Mouse (Mus musculus) liver, embryonic 15.5 days (tissue): ENCODE results near the gene Tcerg1l. TPM values are rescaled to one million over a fixed set of nuclear protein-coding genes. Genes with fewer than 3 reads are reported as not detected.

Experiments used
- ATAC-seq: fragments of 200-750 bp; cut with Nextera tagmentation; 2 replicates; pipeline ENCODE4 v1.8.0; 2017; ENCODE audit warnings: moderate number of reproducible peaks, mild to moderate bottlenecking, moderate library complexity; ENCODE audit not compliant: insufficient read depth
- H3K27ac ChIP-seq: fragments of 300-500 bp; sonication (generic); replicated peaks from 2 replicates; pipeline ENCODE4 v1.5.1; 2015; ENCODE audit warnings: mild to moderate bottlenecking, inconsistent platforms
- H3K27me3 ChIP-seq: fragments of 300-500 bp; sonication (generic); 2 replicates; pipeline ENCODE4 v1.6.1; 2015; ENCODE audit warnings: mild to moderate bottlenecking, inconsistent platforms
- H3K36me3 ChIP-seq: fragments of 300-500 bp; sonication (generic); replicated peaks from 2 replicates; pipeline ENCODE4 v1.6.1; 2015; ENCODE audit warnings: moderate library complexity, mild to moderate bottlenecking, inconsistent platforms
- H3K4me1 ChIP-seq: fragments of 300-500 bp; sonication (generic); replicated peaks from 2 replicates; pipeline ENCODE4 v1.6.1; 2015; ENCODE audit warnings: inconsistent platforms
- H3K4me2 ChIP-seq: fragments of 300-500 bp; sonication (generic); 2 replicates; pipeline ENCODE4 v1.6.1; 2015; ENCODE audit warnings: moderate library complexity, mild to moderate bottlenecking, inconsistent platforms
- H3K4me3 ChIP-seq: fragments of 300-500 bp; sonication (generic); replicated peaks from 2 replicates; pipeline ENCODE4 v1.5.1; 2015; ENCODE audit warnings: mild to moderate bottlenecking, inconsistent platforms
- H3K9ac ChIP-seq: fragments of 300-500 bp; sonication (generic); 2 replicates; pipeline ENCODE4 v1.6.1; 2015; ENCODE audit warnings: moderate library complexity, mild to moderate bottlenecking, inconsistent platforms
- H3K9me3 ChIP-seq: fragments of 300-500 bp; sonication (generic); replicated peaks from 2 replicates; pipeline ENCODE4 v1.6.1; 2016; ENCODE audit warnings: inconsistent platforms
- WGBS: fragments of 180-500 bp; shearing (Covaris S2); methylation state at CpG from one replicate; pipeline ENCODE4 v1.1.7; 2015; ENCODE audit warnings: mixed read lengths; ENCODE audit not compliant: insufficient replicate concordance; 5-methylcytosine and 5-hydroxymethylcytosine counted together
- polyA plus RNA-seq: library from polyadenylated mRNA; unstranded; fragments of >200 nt; fragmentation: Nextera tagmentation; extraction: Ambion mirVana; gene quantifications from 2 replicates; pipeline ENCODE4 v1.2.1, GENCODE M21; 2015

Tcerg1l gene
- polyA plus RNA-seq, 1 experiment from 2014 or later = not detected

DNA sequence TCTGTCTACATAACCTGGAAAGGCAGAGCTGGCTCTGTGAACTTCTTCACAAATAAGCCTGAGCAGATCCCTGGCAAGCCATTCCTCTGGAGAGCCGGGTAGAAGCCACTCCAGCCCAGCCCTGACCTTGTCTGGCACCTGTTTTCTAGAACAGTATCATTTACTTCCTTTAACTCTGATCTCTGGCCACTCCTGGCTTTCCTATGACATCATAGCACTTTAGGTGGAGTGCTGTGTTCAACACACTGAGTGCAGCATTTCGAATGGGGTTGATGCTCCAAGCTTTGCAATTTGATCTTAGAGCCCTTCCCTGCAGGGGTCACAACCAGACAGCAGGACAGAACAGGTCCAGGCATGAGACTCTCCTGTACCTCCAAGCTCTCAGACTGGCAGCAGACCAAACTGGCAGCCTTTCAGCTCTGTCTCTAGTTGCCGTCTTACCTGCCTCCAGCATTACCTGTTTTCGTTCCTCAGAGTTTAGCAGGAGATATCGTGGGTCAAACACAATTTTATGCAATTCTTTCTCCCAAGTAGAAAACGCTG lies 179.9 kb downstream of the Tcerg1l start:
- no peak overlapping the region for H3K4me3 ChIP-seq
- H3K36me3 ChIP-seq = no peaks in the 10 kb centered on the region
- H3K4me2 ChIP-seq = no peak overlapping the region
- H3K9ac ChIP-seq = no peak overlapping the region
- no peaks in the 10 kb centered on the region for H3K4me1 ChIP-seq
- H3K27ac ChIP-seq = no peak overlapping the region
- 55% methylated on average over 6 of the region's 6 CpGs for WGBS
- H3K9me3 ChIP-seq = no peaks in the 10 kb centered on the region
- no peak for ATAC-seq
- H3K27me3 ChIP-seq = no peaks in the 10 kb centered on the region

DNA sequence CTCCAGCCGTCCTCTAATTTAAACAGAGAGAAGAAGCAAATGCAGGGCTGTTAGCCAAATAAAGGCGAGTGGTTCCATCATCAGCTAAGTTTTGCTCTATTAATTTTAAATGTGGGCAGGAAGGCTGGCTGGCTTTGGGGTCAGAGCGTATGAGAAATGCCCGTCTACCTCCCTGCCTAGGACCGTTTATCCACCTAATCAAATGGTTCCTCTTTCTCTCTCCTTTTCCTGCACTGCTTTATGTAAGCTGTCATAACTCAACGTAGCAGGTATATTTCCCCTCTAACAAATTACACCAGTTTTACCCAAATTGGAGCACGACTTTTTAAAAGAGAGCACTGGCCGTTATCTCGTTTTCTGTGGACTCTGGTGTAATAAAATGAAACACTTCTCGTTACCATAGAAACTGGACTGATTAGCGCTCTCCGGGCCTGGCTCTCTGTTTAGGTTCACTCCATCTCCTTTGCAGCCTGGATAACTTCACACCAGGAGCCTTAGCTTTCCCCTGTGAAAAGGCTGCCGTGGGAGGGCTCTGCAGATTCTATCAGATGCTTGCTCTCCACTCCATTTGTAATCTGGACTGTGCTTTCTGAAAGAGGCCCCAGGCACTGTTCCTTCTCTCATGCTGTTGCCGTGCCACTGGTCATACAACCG lies 182.2 kb downstream of the Tcerg1l start:
- H3K4me2 ChIP-seq = no peak overlapping the region
- no peaks in the 10 kb centered on the region for H3K36me3 ChIP-seq
- no peaks in the 10 kb centered on the region for H3K27me3 ChIP-seq
- 29% methylated on average over 15 of the region's 15 CpGs for WGBS
- H3K4me1 ChIP-seq = no peaks in the 10 kb centered on the region
- no peaks in the 10 kb centered on the region for H3K9me3 ChIP-seq
- no peak overlapping the region for H3K9ac ChIP-seq
- H3K4me3 ChIP-seq = no peak overlapping the region
- no peak overlapping the region for H3K27ac ChIP-seq
- no peak for ATAC-seq

DNA sequence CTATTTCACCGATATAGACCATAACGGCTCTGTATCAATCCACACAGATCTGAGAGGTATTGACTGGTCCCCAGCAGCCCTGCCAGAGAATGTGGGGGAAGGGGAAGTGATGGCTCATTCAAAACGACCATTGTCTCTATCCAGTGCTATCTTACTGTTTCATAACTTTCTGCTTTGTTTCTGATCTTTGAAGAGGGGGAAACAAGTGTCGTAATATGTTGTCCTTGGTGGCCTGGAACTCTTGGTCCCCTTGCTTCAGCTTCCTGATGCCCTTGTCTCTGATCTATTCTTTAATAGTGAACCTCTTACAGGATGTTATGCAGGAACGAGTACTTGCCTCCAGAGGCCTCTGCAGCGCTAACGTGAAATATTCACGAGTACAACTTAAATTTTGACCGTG lies 182.8 kb downstream of the Tcerg1l start:
- Histone ChIP-seq H3K4me1 (no peaks in the 10 kb centered on the region), H3K9me3 (no peaks in the 10 kb centered on the region), H3K36me3 (no peaks in the 10 kb centered on the region), H3K9ac (no peak overlapping the region), H3K27ac (no peak overlapping the region), H3K27me3 (no peaks in the 10 kb centered on the region), H3K4me3 (no peak overlapping the region), H3K4me2 (no peak overlapping the region)
- WGBS = 31% methylated on average over 9 of the region's 9 CpGs
- no peak for ATAC-seq

DNA sequence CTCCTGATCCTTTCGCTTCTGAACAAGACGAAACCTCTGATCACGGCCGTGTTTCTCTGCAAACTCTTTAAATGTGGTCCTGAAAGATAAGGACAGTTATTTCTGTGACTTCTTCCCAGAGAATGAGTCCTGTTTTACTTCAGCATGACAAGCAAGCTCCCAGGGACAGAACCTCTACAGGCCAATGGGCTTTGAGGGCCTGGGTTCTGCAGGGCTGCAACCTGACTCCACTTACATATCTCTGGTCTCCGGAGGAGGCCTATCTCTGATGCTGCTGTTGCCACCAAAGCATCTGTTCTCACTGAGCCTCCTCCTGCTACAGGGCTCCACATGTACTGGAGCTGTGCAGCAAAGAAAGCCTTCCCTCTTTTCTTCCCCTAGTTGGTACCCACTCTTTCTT lies 187.8 kb downstream of the Tcerg1l start:
- Histone ChIP-seq H3K36me3 (no peaks in the 10 kb centered on the region), H3K9me3 (no peaks in the 10 kb centered on the region), H3K27ac (no peak overlapping the region), H3K27me3 (no peaks in the 10 kb centered on the region), H3K4me1 (no peaks in the 10 kb centered on the region), H3K9ac (no peak overlapping the region), H3K4me2 (no peak overlapping the region), H3K4me3 (no peak overlapping the region)
- WGBS = 16% methylated on average over 5 of the region's 5 CpGs
- ATAC-seq = no peak

DNA sequence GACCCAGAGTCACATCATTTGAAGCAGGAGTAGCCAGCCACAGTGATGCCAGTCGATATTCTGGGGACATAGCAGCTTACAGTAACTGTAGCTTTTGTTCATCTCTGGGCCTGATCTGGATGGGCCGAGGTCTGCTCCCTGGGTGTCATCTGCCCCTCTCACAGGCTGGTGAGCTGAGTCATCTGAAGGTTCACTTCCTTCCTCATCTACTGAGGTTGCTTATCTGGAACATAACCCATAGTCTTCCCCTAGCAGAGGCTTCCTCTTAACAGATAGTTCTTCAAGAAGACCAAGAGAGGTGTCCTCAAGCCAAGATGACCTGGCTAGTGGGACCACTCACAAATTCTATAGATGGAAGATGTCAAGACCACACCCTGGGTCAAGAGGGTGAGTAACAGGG lies 192.4 kb downstream of the Tcerg1l start:
- Histone ChIP-seq H3K27me3 (no peaks in the 10 kb centered on the region), H3K36me3 (no peaks in the 10 kb centered on the region), H3K4me3 (no peak overlapping the region), H3K4me1 (no peaks in the 10 kb centered on the region), H3K9me3 (no peaks in the 10 kb centered on the region), H3K4me2 (no peak overlapping the region), H3K27ac (no peak overlapping the region), H3K9ac (no peak overlapping the region)
- no peak for ATAC-seq
- 23% methylated on average over 2 of the region's 2 CpGs for WGBS

DNA sequence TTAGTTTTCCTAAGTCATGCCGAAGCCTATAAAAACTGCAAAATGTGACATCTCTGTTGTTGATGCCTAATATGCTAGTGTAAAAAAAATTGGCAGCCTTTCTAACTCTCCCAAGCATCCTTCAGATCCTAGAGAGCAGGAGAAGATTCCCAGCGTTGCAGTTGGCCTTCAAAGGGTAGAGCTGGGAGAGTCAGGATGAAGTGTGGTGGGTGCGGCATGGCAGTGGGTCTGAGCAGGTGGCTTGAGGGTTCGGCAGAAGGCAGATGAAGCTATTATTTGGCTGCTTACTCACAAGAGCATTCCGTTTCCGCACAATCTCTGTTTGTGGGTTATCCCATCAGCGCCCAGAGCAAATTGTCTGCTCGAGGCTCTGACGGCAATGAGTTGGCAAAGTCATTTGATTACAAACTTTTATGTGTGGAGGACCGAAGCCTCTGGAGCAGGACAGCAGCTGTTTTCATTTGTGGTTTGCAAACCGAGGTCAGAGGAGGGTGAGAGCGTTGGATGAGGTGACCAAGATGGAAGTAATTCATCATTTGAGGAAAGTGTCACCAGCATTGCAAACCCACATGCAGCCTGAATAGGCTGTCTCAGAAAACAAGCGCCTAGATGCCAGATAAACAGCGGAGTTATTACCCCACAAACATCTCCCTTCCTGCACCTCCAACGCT lies 195.2 kb downstream of the Tcerg1l start:
- Histone ChIP-seq H3K9ac (no peak overlapping the region), H3K27me3 (no peaks in the 10 kb centered on the region), H3K4me3 (no peak overlapping the region), H3K9me3 (no peaks in the 10 kb centered on the region), H3K36me3 (no peaks in the 10 kb centered on the region), H3K27ac (no peak overlapping the region), H3K4me2 (no peak overlapping the region), H3K4me1 (no peaks in the 10 kb centered on the region)
- ATAC-seq = no peak
- WGBS = 29% methylated on average over 15 of the region's 15 CpGs

DNA sequence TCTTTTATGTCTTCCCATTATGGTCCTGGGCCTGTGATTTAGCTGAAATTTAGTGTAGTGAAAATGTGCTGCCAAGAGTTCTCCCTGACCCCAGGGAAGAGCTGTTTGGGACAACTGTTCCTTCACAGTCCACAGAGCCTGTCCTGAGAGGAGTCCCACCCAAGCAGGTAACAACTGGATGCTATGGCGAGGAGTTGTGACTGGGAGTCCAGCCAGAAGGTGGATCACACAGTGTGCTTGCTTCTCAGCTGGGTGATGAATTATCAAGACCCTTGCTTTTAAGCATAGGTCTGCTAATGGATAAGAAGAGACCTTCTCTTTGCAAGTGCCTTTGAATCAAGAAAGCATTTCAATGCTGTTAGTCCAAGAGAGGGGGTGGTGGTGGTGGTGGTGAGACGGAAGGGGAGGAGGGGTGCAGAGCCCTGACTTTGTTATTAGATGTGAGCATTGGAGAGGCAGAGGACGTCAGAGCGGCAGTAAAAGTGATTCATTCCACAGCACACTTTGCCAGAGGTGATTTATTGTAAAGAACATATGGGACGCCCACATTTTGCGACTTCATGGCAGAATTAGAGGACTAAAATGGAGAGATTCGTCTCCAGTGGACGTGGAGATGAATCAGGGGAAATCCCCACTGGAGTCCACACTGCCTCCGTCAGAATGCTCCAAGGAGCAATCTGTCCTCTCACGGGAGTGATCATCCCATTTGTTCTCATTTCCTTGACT lies 198.0 kb downstream of the Tcerg1l start:
- H3K27ac ChIP-seq = no peak overlapping the region
- WGBS = 58% methylated on average over 10 of the region's 10 CpGs
- no peaks in the 10 kb centered on the region for H3K4me1 ChIP-seq
- no peaks in the 10 kb centered on the region for H3K36me3 ChIP-seq
- ATAC-seq = no peak
- H3K9ac ChIP-seq = no peak overlapping the region
- no peak overlapping the region for H3K4me2 ChIP-seq
- H3K4me3 ChIP-seq = no peak overlapping the region
- H3K9me3 ChIP-seq = no peaks in the 10 kb centered on the region
- no peaks in the 10 kb centered on the region for H3K27me3 ChIP-seq

DNA sequence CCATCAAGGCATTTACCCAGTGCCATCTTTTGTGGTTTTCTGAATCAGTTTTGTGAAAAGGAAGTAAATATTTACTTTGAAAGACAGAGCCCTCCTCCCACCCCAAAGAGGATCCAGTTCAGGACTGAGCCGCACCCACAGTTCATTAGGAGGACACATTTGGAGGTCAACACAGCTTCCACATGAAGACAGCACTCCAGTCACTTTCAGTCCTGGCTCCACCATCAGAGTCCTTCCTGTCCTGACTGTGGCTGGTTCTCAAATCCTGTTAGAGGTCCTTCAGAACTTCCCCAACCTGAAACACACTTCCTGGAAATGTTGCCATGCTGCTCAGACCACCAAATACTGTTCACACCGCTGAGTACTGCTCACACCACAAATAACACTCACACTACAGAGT lies 201.4 kb downstream of the Tcerg1l start:
- no peak overlapping the region for H3K4me2 ChIP-seq
- H3K27me3 ChIP-seq = no peaks in the 10 kb centered on the region
- H3K36me3 ChIP-seq = no peaks in the 10 kb centered on the region
- H3K9ac ChIP-seq = no peak overlapping the region
- H3K4me3 ChIP-seq = no peak overlapping the region
- no peak overlapping the region for H3K27ac ChIP-seq
- ATAC-seq = no peak
- H3K4me1 ChIP-seq = no peaks in the 10 kb centered on the region
- no peaks in the 10 kb centered on the region for H3K9me3 ChIP-seq
- WGBS = 36% methylated on average over 2 of the region's 2 CpGs

DNA sequence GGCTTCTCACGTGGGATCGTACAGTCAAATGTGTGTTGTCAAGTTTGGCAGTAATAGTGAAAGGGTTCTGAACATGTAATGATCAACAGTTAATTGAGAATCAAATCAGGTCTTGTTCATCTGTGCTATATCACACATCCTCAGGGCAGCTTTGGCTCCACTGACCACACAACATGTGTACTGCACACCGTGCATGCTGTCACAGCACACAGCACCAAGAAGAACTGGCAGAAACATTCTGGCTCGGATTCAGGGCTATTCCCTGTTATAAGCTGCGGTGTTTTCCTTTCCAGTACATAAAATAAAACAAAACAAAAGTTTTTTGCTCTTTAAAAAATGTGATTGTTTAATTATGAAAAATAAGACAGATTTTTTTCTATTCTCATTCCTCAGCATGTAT lies 213.3 kb downstream of the Tcerg1l start:
- no peak for ATAC-seq
- Histone ChIP-seq H3K27me3 (no peaks in the 10 kb centered on the region), H3K9ac (no peak overlapping the region), H3K4me2 (no peak overlapping the region), H3K27ac (no peak overlapping the region), H3K9me3 (no peaks in the 10 kb centered on the region), H3K36me3 (no peaks in the 10 kb centered on the region), H3K4me1 (no peaks in the 10 kb centered on the region), H3K4me3 (no peak overlapping the region)
- 68% methylated on average over 5 of the region's 5 CpGs for WGBS

DNA sequence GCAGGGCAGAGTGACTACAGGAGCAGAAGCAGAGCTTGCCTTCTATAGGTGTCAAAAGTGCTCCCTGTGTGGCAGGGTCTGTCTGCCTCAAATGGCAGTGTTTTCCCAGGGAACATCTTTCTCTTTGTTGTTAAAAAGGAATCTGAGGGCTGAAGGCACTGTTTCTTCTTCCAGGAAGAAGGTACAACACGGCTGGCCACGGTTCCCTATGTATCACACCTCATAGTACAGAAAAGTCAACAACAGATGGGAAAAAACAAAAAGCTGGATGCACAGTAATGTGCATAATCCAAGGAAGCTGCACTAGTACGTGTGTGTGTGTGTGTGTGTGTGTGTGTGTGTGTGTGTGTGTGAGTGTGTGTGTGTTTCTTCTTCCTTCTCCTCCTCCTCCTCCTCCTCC lies 215.3 kb downstream of the Tcerg1l start:
- WGBS = 44% methylated on average over 3 of the region's 3 CpGs
- ATAC-seq = no peak

DNA sequence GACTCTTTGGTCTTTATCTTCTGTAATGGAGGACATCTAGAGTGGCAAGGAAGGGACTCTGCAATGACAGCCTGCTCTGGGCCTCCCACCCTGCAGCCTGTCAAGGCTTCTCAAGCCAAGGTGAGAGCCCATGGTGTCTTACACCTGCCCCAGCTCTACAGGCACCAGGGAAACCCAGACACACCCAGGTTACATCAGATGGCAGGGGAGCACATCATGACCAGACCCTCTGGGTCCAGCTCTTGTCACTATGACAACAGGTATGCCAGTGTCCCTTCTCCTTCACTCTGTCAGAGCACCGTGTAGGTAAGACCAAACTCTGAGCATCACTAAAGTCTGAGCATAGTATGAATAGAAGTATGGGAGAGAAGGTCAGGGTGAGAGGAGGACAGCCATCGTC lies 218.9 kb downstream of the Tcerg1l start:
- H3K36me3 ChIP-seq = no peaks in the 10 kb centered on the region
- 55% methylated on average over 2 of the region's 2 CpGs for WGBS
- no peak for ATAC-seq
- no peak overlapping the region for H3K4me2 ChIP-seq
- no peak overlapping the region for H3K4me3 ChIP-seq
- no peaks in the 10 kb centered on the region for H3K4me1 ChIP-seq
- H3K9me3 ChIP-seq = no peaks in the 10 kb centered on the region
- no peak overlapping the region for H3K27ac ChIP-seq
- no peaks in the 10 kb centered on the region for H3K27me3 ChIP-seq
- no peak overlapping the region for H3K9ac ChIP-seq

More for the DNA sequence above, 215.3 kb downstream of the Tcerg1l start:
- Histone ChIP-seq H3K27ac (no peak overlapping the region), H3K4me1 (no peaks in the 10 kb centered on the region), H3K9me3 (no peaks in the 10 kb centered on the region), H3K9ac (no peak overlapping the region), H3K27me3 (no peaks in the 10 kb centered on the region), H3K4me3 (no peak overlapping the region), H3K4me2 (no peak overlapping the region), H3K36me3 (no peaks in the 10 kb centered on the region)
